Mouse (Mus musculus): ENCODE data around the gene Fxyd3.
A peak's percentile ranks its signal among the peaks of the same experiment; 100 is the strongest.

Gene Fxyd3

DNA sequence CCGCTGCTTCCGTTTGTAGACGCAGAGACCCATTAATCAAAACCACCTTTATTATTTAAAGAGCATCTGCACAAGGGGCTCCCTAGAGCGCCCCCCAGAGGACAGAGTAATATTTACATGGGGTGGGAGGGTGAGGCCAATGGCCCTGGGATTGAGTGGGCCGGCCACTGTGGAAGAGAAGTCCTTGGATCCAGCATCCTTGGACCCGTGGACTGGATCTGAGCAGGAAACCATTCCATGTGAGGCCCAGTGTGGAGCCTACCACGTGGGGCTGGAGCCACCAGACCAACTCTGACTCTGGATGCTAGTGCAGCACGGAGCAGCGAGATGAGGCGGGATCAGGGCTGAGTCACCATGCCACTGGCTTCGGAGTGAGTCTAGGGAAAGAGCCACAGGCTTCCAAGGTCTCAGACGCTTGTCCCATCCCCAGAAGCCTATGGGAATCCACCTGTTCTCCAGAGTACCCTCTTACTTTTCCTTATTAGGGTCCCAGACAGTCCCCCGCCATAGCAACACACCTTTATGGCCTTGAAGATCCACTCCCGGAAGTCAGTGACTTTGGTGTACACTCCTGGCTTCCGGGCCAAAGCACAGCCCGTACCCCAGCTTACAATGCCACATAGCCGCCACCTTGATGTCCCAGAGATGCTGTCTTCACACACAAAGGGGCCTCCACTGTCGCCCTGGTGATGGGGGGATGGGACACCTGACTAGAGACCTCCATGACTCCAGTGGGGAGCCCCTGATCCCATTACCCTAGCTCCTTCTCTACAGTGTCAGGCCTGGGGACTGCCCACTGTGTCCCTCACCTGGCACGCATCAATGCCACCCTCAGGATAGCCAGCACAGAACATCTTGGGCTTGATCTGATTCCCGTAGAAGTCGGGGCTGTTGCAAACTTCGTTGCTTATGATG is 22.4 kb upstream of the Fxyd3 start:
- no peak for DNase-seq (ENCODE audit: low read depth)

GRCm38 (mm10) chr7:31097583-31098248 is 21.2 kb upstream of the Fxyd3 start:
- DNase-seq (ENCODE audit: low read depth): peak; percentile 94

- DNase-seq (ENCODE audit: low read depth): no peak
Observed at GRCm38 (mm10) chr7:31096892-31097564, 20.5 kb upstream of the Fxyd3 start.

- DNase-seq (ENCODE audit: low read depth): no peak
Observed at GRCm38 (mm10) chr7:31094774-31095501, 18.4 kb upstream of the Fxyd3 start.

GRCm38 (mm10) chr7:31089721-31090120 is 13.2 kb upstream of the Fxyd3 start:
- no peak for DNase-seq (ENCODE audit: low read depth)

DNA sequence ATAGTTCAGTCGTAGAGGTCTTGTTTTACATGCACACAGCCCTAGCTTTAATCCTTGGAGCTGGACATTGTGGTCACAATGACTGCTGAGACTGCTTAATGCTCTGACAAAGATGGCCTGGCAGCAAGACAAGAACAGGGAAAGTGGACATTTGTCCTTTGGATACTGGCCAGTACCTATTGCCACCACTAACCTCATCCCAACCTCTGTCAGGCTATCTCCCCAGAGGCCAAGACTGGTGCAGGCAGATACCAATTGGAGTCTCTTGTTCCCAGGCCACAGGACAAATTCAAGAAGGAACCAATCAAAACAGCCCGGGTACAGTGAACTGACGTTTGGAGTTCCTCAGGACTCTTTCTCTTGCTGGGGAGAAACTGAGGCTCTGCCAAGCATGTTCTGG is 11.7 kb upstream of the Fxyd3 start:
- no peak for DNase-seq (ENCODE audit: low read depth)

- no peak for DNase-seq (ENCODE audit: low read depth)
Observed at GRCm38 (mm10) chr7:31087262-31087661, 10.8 kb upstream of the Fxyd3 start.

GRCm38 (mm10) chr7:31086175-31086755 is 9.8 kb upstream of the Fxyd3 start:
- no peak for DNase-seq (ENCODE audit: low read depth)

DNA sequence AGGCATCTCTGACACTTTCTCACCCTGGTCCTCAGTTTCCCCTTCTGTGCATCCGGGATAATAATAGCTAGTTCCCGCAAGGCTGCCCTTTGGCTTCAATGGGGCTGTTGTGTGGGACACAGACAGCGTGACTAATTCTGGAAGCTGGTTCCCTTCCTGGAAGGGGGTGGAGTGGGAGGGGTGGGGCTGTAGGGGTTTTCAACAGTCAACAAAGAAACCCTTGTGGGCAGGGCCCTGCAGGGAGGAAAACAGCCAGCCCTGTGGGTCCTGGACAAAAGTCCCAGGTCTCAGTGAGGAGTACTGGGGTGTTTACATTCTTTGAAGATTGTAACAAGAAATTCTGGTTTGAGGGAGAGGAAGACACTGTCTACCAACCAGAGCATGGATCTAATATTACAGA is 8.7 kb upstream of the Fxyd3 start:
- DNase-seq (ENCODE audit: low read depth): peak; percentile 52

DNA sequence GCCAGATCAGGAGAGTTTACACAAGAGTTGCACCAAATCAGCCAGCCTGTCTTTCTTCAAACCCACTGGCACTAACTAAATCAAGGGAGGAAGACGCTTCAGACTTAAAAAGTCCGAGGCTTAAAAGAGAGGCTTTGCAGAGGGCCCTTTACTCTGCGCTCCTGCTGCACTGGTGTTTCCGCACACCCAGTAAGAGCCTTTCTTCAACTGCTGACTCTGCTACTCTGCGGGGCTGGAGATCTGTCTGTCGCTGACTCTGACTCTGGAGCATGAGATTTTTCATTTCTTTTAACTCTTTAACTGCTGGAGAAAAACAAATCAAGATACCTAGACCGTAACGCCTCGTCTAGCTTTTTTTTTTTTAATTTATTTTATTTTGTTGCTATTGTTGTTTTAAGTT is 7.6 kb upstream of the Fxyd3 start:
- DNase-seq (ENCODE audit: low read depth): no peak

GRCm38 (mm10) chr7:31082831-31083588 is 6.5 kb upstream of the Fxyd3 start:
- no peak for DNase-seq (ENCODE audit: low read depth)

GRCm38 (mm10) chr7:31082106-31082505 is 5.6 kb upstream of the Fxyd3 start:
- no peak for DNase-seq (ENCODE audit: low read depth)

- DNase-seq (ENCODE audit: low read depth): no peak
Observed at GRCm38 (mm10) chr7:31081106-31081505, 4.6 kb upstream of the Fxyd3 start.

DNA sequence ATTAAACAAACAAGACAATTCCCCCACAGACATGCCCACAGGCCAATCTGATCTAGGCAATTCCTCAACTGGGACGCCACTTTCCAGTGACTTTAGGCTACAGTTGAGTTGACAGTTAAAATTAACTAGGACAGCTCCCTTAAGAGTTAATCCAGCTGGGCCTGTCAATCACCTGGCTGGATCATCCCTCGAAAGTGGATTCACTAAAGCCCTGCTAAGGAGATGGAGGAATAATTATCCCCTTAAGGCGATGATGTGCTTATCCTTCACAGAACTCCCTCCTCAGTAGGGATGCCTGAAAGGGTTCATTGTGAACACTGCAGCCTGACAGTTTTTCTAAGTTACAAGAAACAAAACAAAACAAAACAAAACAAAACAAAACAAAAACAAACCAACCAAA is 4.1 kb upstream of the Fxyd3 start:
- no peak for DNase-seq (ENCODE audit: low read depth)

DNA sequence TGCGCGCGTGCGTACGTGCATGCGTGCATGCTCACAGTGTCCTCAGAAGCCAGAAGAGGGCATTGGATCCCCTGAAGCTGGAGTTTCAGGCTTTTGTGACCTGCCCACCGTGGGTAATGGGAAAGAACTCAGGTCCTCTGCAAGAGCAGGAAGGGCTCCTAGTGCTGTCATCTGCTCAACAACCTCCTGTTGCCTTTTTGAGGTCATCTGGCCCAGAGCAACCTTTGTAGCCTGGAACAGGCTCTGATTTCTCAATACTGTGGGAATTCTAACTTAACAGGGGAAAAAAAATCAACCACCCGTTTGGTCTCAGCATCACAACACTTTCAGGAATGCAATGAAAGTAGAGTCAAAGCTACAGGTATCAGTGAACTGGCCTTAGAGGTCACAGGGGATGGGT is 3.2 kb upstream of the Fxyd3 start:
- DNase-seq (ENCODE audit: low read depth): no peak

DNA sequence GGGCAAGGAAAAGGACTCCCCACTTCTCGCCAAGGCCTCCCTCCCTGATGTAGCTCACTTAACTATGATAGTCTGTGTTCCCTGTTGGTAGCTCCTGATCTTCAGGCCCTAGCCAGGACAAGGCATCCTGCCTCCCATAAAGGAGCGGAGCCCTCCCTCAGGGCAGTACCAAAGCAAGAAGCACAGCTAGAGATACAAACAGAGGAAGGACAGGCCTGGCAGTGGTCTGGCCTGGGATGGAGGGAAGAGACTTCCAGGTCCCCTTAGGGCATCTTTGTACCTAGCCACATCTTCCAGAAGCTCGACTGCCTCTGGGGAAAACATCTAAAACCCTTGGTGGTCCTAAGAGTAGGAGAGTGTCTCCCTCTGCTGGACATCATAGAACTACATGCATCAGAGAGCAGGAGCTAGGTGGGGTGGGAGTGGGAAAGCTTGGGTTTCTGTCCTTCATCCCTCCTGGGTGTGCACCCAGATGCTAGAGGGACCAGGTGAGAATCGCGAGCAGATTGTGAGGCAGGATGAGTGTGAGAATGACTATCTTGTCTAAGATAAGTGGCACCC is 1.5 kb upstream of the Fxyd3 start:
- peak; percentile 82 for DNase-seq (ENCODE audit: low read depth)

GRCm38 (mm10) chr7:31077470-31077869 is 966 bp upstream of the Fxyd3 start:
- no peak for DNase-seq (ENCODE audit: low read depth)

DNA sequence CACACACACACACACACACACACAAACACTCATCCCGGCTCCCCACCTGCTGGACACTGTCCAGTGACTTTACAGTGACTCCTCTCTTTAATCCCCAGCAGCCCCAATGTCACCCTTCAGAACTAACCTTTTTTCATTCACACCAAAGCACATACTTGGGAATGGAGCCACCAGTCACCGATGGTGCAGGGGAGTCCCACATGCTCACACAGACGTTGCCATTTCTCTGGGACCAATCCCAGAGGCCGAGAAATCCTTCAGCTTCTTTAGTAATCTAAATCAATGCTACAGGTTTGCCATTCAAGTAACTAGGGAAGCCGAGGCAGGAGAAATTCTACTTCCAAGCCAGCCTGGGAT is 1.8 kb downstream of the Fxyd3 start:
- no peak for DNase-seq (ENCODE audit: low read depth)

- no peak for DNase-seq (ENCODE audit: low read depth)
Observed at GRCm38 (mm10) chr7:31074061-31074712, 2.3 kb downstream of the Fxyd3 start.

DNA sequence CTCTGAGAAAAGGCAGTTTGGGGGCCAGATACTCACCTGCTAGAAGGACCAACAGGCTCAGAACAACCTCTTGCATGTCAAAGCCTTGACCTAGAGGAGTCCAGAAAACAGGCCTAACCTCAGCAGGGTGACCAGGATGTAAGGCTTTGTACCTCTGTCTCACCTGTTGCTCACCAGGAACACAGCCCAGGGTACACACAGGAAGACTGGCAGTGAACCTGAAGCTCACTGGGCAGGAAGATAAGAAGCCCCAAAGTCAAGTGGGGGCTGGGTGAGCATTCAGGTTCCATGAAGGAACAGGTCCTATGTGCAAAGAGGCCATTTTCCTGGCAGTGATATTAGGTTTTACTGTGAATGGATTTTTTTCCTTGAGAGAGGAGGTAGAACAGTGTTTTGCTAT is 3.0 kb downstream of the Fxyd3 start:
- DNase-seq (ENCODE audit: low read depth): no peak
